In the genomic region with DNA sequence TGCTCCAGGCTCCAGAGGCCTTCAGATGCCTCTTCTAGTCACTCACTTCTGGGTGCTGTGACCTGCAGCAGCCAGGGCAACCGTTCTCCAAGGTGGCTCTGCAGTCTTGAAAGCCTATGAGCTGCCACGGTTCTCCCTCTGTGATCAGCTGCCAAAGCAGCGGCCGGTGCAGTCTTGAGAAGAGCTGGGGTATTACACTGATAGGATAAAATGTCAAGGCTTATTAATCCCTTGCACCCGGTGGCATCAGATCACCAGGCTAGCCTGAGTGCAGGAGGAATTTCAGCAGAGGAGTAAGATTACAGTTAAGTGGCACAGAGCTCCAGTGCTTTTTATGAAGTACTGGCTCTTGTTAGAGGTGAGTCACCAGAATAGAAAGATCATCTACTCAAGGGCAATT, we compare ENCODE assay signal across 13 mouse cellular contexts. TPM values are rescaled to one million over a fixed set of nuclear protein-coding genes. Genes with fewer than 3 reads are reported as not detected.
A peak's percentile ranks its signal among the peaks of the same experiment; 100 is the strongest.
DNase-seq lines count a peak whose midpoint lies in the region; ATAC-seq lines count a peak whose summit lies in the region.
"Had no signal": no experiment of that assay in that cellular context is flagged by ENCODE, and none has a peak within 500 bp of the region (broad histone marks: within the 10 kb centered on the region; RNA-seq: fewer than 3 reads in every experiment).

No protein-coding gene starts in this region.

- intact Hi-C loops in gastrocnemius, postnatal 36 days (cut with DNase I): no loop called here

- ATAC-seq in erythroblast, adult 5-6 weeks (replicated peaks; ENCODE audit: low FRiP score, poor library complexity, severe bottlenecking): no peak
- no peak for ATAC-seq in granulocyte monocyte progenitor cell, adult 5-6 weeks (replicated peaks; ENCODE audit: poor library complexity, severe bottlenecking)
- ATAC-seq: forebrain, embryonic 13.5 days; midbrain, embryonic 13.5 days had no signal

- DNase-seq in gastrocnemius, adult 18-20 months (ENCODE audit: low spot score): peak; percentile 61
- no peak for DNase-seq in gastrocnemius, postnatal 4 days (ENCODE audit: low spot score in 2 of 2)
- peak; percentile 16 for DNase-seq in ovary, postnatal 36 days (ENCODE audit: low spot score)
- no peak for DNase-seq in ovary, postnatal 10 days (ENCODE audit: low spot score)
- peak; percentile 17 to 30 for DNase-seq in gastrocnemius, postnatal 36 days
- DNase-seq in skeletal muscle tissue, adult 2 months (ENCODE audit: low read depth, low spot score): peak; percentile 67
- DNase-seq: left cerebral cortex, postnatal 4 days; lung, postnatal 36 days; thymus, adult 2 months had no signal

RNA-seq across cellular contexts. Expression of a gene that starts 39.4 kb away (rescaled TPM):
- total RNA-seq in gastrocnemius, adult 18-20 months (2021): 10 to 100 TPM in 1 of 2 experiments, 1 to 10 TPM in 1; 8.9 to 14.5 TPM
- 10 to 100 TPM; 50.7 to 62.7 TPM for total RNA-seq in gastrocnemius, postnatal 4 days (2021)
- total RNA-seq in gastrocnemius, postnatal 36 days (2021): 10 to 100 TPM; 17.2 to 19.8 TPM
- total RNA-seq in erythroblast, adult 5-6 weeks (2015; ENCODE audit: low replicate concordance): not detected in 2 replicates
- not detected in 2 replicates for total RNA-seq in erythroblast, adult 5-6 weeks (2017; ENCODE audit: low replicate concordance)
- not detected in 2 replicates for total RNA-seq in granulocyte monocyte progenitor cell, adult 5-6 weeks (2014; fragmentation: Nextera tagmentation)
- not detected in 2 replicates for total RNA-seq in granulocyte monocyte progenitor cell, adult 5-6 weeks (2017)

Comparison
In these comparisons a context has a peak if more than half of its experiments do, and no peak if none do; other contexts are left out.
1. DNase-seq: peak in gastrocnemius, adult 18-20 months (single experiment), ovary, postnatal 36 days (single experiment), gastrocnemius, postnatal 36 days (2 of 2) and skeletal muscle tissue, adult 2 months (single experiment); none in gastrocnemius, postnatal 4 days (0 of 2) and ovary, postnatal 10 days (single experiment).
2. RNA of a gene that starts 39.4 kb away (total RNA-seq): 50.7 to 62.7 TPM in gastrocnemius, postnatal 4 days, 17.2 to 19.8 TPM in gastrocnemius, postnatal 36 days and 8.9 to 14.5 TPM in gastrocnemius, adult 18-20 months; not detected in erythroblast, adult 5-6 weeks and not detected in granulocyte monocyte progenitor cell, adult 5-6 weeks; every median in the first group is over 4 times any median in the second.